Mouse (Mus musculus): ENCODE measurements at regions not wholly inside any gene's neighbourhood (a gene's known extent, or its start where the extent isn't known, plus 50 kb on each side); places are given as distances from the start of the nearest gene placed in this dataset.
A peak's percentile ranks its signal among the peaks of the same experiment; 100 is the strongest.

GRCm38 (mm10) chr4:99348674-99349073 lies 53.0 kb downstream of the Gm12689 start:
- no peak for ATAC-seq (replicated peaks; ENCODE audit: poor library complexity)

DNA sequence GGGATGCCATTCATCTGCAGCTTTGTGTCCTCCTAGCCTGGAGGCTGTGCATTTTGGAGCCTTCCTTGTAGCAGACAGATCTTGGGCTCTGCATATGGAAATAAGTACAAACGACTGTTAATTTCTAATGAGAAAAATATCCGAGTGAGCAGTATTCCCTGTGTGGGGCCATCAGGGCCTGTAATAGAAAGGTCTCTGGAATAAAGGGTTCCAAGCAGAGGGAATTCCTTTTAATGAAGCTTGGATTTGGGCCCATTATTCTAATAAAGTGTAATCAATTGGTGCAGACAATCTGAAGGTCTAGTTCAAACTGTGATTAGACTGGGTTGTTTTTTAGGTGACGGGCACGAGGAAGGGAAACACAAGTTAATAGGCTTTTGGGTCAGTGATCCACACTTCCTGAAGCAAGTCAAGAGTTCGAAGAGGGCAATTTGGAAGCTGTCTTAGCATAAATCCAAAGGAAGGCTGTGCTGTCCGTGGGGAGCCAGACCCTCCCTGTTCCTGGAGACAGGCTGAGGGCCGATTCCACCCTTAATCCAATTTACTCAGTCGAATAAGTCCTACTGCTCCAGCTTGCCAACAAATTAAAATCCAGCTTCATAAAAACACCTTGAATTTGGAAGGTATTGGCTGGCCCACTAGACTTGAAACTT lies 57.5 kb downstream of the Gm12689 start:
- no peak for ATAC-seq (replicated peaks; ENCODE audit: poor library complexity)

DNA sequence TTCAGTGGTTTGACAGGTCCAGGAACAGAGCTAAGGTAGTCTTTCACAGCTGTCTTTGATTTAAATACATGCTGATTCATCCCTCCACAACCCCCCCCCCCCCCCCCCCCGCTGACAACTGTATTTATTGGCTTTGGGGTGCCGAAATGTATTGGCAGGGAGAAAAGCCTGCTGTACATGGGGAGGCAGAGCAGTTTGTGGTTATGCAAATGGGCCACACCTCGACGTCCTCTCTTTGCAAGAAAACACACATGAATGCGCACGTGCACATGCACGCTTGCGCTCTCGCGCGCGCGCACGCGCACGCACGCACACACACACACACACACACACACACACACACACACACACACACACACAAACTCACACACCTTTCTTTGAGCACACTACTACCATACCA lies 58.5 kb downstream of the Gm12689 start:
- peak; percentile 66 for ATAC-seq (replicated peaks; ENCODE audit: poor library complexity)

DNA sequence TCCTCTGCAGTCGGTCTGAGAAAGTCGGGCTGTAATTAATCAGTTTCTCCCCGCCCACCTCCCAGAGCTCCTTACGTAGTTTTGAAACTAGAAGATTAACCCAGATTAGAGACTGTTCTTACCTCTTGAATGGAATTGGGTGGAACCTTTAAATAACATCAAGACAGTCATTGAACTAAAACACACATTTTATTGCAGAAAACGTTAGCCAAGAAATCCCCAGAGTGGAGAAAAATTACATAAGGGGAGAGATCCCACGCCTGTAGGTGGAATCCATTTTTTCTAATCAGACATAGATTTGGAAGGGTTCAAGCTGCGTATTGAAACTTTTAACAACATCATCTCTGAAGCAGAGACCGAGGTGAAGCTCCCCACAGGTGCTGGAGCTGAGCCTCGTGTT lies 59.1 kb downstream of the Gm12689 start:
- ATAC-seq (replicated peaks; ENCODE audit: poor library complexity) = no peak

GRCm38 (mm10) chr4:99368036-99368435 lies 72.3 kb downstream of the Gm12689 start:
- ATAC-seq (replicated peaks; ENCODE audit: poor library complexity) = no peak

DNA sequence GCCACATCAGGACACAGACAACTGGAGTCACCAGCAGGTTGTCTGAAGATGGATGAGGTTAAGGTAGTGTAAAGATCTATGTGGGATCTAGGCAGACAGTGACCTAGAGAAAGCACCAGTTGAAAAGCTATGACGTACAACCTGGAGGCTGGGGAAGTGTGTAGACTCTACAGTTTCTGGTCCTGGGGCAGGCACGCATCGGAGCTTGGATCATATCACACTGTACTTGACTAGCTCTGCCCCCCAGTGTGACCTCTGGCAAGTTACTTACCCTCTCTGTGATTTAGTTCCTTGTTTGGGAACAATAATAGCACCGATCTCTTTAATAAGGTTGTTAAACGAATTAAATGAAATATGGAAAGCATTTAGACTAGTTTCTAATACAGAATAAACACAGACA lies 75.5 kb downstream of the Gm12689 start:
- ATAC-seq (replicated peaks; ENCODE audit: poor library complexity) = no peak

DNA sequence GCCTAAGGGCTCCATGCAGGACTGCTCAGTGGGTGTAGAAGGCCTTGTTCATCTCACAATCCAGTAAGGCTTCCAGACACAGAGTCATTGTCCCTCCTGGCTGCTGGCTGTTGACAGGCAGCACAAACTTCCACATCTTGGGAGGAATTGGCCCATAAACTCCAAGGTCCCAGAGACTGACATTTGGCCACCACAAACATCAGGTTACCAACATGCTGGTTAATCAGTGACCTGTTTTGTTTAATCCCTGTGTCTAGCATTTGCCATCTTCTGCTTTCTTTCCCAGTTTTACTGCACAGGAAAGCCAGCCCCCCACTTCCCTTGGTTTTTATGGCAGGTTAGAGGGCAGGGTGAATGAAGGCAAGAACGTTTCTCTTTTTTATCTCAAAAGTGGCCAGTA lies 80.5 kb downstream of the Gm12689 start:
- ATAC-seq (replicated peaks; ENCODE audit: poor library complexity) = no peak

DNA sequence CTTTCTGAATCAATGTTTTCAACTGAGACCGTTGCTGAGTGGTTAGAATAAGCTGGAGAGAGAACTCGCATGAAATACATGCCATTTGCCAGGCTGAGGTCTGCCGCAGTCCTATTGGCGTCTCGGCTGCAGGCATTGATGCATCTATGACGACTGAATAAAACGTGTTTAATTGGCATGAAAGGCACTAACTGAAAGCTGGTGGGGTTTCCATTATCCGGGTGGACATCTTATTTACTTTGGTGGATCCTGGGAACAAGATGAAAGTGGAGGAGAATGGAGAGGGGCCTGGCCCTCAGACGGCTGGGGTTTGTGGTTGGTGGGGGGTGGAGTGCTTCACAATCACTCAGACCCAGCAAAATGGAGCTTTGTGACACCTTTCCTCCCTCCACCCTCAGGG lies 81.2 kb downstream of the Gm12689 start:
- no peak for ATAC-seq (replicated peaks; ENCODE audit: poor library complexity)

DNA sequence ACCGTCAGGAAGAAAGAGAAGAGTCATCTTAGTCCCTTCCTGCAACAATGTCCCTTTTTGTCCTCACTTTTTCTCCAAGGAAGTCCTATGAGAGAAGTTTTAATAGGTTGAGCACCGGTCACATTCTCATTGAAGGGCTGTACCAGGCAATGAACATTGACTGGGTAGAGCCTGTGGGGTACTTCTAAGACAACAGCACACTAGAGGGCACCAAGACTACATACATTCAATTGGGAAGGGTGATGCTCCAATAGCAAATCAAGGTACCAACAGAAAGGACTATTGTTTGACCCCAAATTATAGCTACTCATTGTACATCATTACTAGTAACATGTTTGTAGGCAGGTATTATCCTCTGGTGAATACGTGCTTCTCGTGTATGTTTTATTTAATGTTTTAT lies 84.3 kb downstream of the Gm12689 start:
- ATAC-seq (replicated peaks; ENCODE audit: poor library complexity) = no peak

GRCm38 (mm10) chr4:99385381-99385780 lies 89.7 kb downstream of the Gm12689 start:
- ATAC-seq (replicated peaks; ENCODE audit: poor library complexity) = no peak

DNA sequence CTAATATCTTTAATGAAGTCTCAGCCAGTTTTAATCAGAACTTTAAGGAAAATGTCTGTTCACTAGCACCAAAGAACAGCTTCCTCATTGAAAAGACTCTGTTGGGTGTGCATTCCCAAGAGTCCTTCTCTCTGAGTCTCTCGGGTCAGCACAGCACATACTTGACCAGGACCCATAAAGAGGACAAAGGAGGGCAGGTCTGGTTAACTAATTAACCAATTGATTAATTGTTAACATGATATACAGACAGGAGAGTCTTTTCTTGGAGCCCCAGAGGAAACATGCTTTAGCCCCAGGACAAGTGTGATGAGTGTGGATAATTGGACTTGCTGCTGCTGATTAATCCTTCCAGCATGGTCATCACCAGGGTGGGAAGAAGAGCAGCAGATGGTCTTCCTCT lies 93.7 kb downstream of the Gm12689 start:
- ATAC-seq (replicated peaks; ENCODE audit: poor library complexity) = no peak

DNA sequence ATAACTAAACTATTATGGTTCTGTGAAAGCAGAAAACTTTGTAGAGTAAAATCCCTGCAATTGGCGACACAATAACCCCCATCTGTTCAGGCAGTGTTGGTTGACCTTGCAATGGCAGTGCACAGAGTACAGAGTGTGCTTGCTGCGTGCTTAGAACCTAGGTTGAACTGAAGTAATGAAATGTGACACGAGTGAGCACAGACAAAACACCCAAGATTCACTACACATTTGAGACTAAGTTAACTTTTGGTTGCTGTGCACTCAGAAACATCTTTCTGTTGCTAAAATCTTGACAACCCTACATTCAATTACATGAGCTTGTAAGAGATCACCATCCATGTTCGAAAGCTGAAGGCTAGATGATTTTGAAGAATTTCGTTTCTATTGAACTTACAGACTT lies 97.3 kb downstream of the Gm12689 start:
- ATAC-seq (replicated peaks; ENCODE audit: poor library complexity) = no peak

- ATAC-seq (replicated peaks; ENCODE audit: poor library complexity) = no peak
Observed at GRCm38 (mm10) chr4:99394244-99394643, 98.5 kb downstream of the Gm12689 start.

- no peak for ATAC-seq (replicated peaks; ENCODE audit: poor library complexity)
Observed at GRCm38 (mm10) chr4:99407466-99407865, 111.8 kb downstream of the Gm12689 start.

DNA sequence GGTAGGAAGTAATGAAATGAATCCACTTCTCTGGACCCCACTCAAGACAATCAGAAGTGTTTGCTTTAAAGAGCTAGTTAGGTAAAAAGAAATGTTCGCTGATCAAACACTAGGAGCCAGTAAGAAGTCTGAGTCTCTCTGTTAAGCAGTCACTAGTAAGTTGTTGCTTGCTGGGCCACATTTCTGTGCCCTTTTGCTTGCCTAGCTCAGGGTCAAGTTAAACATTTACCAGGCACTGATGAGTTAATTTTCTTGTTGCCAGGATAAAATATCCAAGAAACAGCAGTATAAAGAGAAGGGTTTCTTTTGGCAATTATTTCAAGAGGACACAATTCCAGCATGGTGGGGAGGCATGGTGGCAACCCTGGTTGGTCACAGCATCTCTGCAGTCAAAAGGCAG lies 127.7 kb downstream of the Gm12689 start:
- no peak for ATAC-seq (replicated peaks; ENCODE audit: poor library complexity)

GRCm38 (mm10) chr4:99445077-99445754 lies 149.5 kb downstream of the Gm12689 start:
- no peak for ATAC-seq (replicated peaks; ENCODE audit: poor library complexity)

DNA sequence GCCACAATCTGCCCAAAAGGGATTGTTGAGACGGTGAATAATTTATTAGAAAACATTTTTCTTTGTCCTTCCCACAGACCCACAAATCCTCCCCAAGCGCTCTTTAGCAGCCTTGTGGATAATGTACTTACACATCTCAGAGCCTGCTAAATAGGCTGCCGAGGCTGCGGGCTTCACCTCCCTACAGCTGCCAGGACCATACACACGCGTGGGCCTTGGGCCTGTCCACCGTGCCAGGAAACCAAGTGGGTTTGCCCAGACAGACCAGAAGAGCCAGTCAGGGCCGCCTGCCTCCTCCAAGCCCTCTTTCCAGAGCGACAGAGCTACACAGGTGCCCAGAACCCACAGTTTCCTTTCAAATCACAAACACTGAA lies 150.0 kb downstream of the Gm12689 start:
- ATAC-seq (replicated peaks; ENCODE audit: poor library complexity) = no peak

- no peak for ATAC-seq (replicated peaks; ENCODE audit: poor library complexity)
Observed at GRCm38 (mm10) chr4:99458984-99459383, 163.3 kb downstream of the Gm12689 start.

DNA sequence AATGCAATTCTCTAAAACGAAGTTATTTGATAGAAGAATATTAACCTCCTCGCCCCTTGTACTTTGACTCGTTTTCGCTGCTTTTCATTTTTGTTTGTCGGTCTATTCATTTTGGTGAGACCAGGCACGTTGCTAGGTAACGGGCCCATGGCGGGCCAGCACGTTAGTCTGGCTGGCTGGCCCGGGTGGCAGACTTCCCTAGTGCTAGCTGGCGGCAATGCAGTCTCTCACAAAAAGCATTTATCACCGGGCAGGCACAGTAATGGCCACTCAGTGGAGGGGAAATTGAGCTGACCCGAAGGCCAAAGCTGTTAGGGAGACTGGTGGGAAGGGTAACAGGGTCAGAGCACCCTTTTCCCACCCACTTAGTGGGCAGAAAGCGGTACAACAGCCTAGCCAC lies 163.7 kb downstream of the Gm12689 start:
- no peak for ATAC-seq (replicated peaks; ENCODE audit: poor library complexity)

DNA sequence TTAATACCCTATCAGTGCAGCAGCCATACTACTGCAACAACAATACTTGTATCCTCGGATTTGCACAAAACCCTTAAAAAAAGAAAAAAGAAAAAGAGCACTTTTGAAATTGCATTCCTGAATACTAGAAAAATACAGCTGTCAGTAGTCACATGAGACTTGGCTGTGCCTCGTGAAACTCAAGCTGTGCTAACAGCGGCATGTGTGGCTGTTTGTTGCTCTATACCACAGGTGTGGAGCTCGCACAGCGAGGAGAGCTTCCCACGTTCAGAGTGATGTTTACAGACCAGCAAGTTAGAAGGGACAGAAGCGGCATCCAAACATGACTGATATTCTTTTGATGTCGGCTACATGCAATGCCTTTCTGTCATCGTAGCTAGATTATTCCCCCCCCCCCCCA lies 169.8 kb downstream of the Gm12689 start:
- no peak for ATAC-seq (replicated peaks; ENCODE audit: poor library complexity)

GRCm38 (mm10) chr4:99475701-99476218 lies 180.1 kb downstream of the Gm12689 start:
- no peak for ATAC-seq (replicated peaks; ENCODE audit: poor library complexity)

- no peak for ATAC-seq (replicated peaks; ENCODE audit: poor library complexity)
Observed at GRCm38 (mm10) chr4:99484271-99484670, 171.8 kb upstream of the Foxd3 start.

Data from megakaryocyte progenitor cell, adult 5-6 weeks (primary cell).